Mouse (Mus musculus): Measurements from ENCODE around the gene Doc2b. TPM values are rescaled to one million over a fixed set of nuclear protein-coding genes. Genes with fewer than 3 reads are reported as not detected.
"Not testable (repeated sequence)": the region's sequence is repeated elsewhere in the genome, so short reads cannot be mapped to it uniquely, and the experiment has no call there.

Gene Doc2b
- polyA plus RNA-seq, 1 experiment from 2014 or later = 1.2 TPM

- peak overlapping the region; percentile 96; the same call in 1 of the 2 replicates for H3K9ac ChIP-seq (ENCODE audit: low read depth, low read length)
- H3K36me3 ChIP-seq (ENCODE audit: control insufficient read depth, insufficient read depth, low read length) = peaks cover 10% of the 10 kb centered on the region; the same call in 1 of the 2 replicates
- peaks cover 28% of the 10 kb centered on the region for H3K4me1 ChIP-seq (ENCODE audit: control insufficient read depth, insufficient read depth, low read length)
- H3K4me2 ChIP-seq (replicated peaks; ENCODE audit: low read depth, low read length) = peak overlapping the region; percentile 88
- H3K27me3 ChIP-seq (ENCODE audit: control insufficient read depth, insufficient read depth, low read length) = no peaks in the 10 kb centered on the region
- H3K4me3 ChIP-seq (ENCODE audit: low read length) = peak overlapping the region; percentile 90
- H3K9me3 ChIP-seq (ENCODE audit: control insufficient read depth, low read length) = no peaks in the 10 kb centered on the region
- no peak for ATAC-seq (ENCODE audit: low FRiP score, low TSS enrichment)
- WGBS = 72% methylated on average over 5 of the region's 5 CpGs
- no peak overlapping the region for H3K27ac ChIP-seq (ENCODE audit: low read depth, low read length)
These were observed 60.2 kb downstream of the Doc2b start for GRCm38 (mm10) chr11:75735462-75736252.

- under 1% methylated on average over 51 of the region's 52 CpGs for WGBS
- Histone ChIP-seq H3K27me3 (ENCODE audit: control insufficient read depth, insufficient read depth, low read length) (no peaks in the 10 kb centered on the region), H3K4me2 (replicated peaks; ENCODE audit: low read depth, low read length) (peak overlapping the region; percentile 88), H3K36me3 (ENCODE audit: control insufficient read depth, insufficient read depth, low read length) (no peaks in the 10 kb centered on the region; the same call in 1 of the 2 replicates), H3K9me3 (ENCODE audit: control insufficient read depth, low read length) (no peaks in the 10 kb centered on the region), H3K9ac (ENCODE audit: low read depth, low read length) (peak overlapping the region; percentile 96), H3K27ac (ENCODE audit: low read depth, low read length) (peak overlapping the region; percentile 90), H3K4me1 (ENCODE audit: control insufficient read depth, insufficient read depth, low read length) (peaks cover 28% of the 10 kb centered on the region), H3K4me3 (ENCODE audit: low read length) (peak overlapping the region; percentile 90)
- ATAC-seq (ENCODE audit: low FRiP score, low TSS enrichment) = peak; percentile 67
These were observed 62.5 kb downstream of the Doc2b start for GRCm38 (mm10) chr11:75733227-75733940.

GRCm38 (mm10) chr11:75732434-75733226 is 63.2 kb downstream of the Doc2b start, which contains the start of gene Ywhae:
TSS of gene Ywhae (plus strand) at chr11:75732869.
- peak; percentile 95 for ATAC-seq (ENCODE audit: low FRiP score, low TSS enrichment)
- Histone ChIP-seq H3K4me3 (ENCODE audit: low read length) (peak within 1 kb of the TSS; percentile 90), H3K27ac (ENCODE audit: low read depth, low read length) (peak within 1 kb of the TSS; percentile 90), H3K36me3 (ENCODE audit: control insufficient read depth, insufficient read depth, low read length) (no peaks in the 10 kb centered on the region; the same call in 1 of the 2 replicates), H3K9me3 (ENCODE audit: control insufficient read depth, low read length) (no peaks in the 10 kb centered on the region), H3K27me3 (ENCODE audit: control insufficient read depth, insufficient read depth, low read length) (no peaks in the 10 kb centered on the region), H3K4me1 (ENCODE audit: control insufficient read depth, insufficient read depth, low read length) (peaks cover 28% of the 10 kb centered on the region), H3K4me2 (replicated peaks; ENCODE audit: low read depth, low read length) (peak within 1 kb of the TSS; percentile 88), H3K9ac (ENCODE audit: low read depth, low read length) (peak within 1 kb of the TSS; percentile 96)
- 1% methylated on average over 72 of the region's 76 CpGs for WGBS

GRCm38 (mm10) chr11:75727659-75728058 is 68.2 kb downstream of the Doc2b start:
- H3K36me3 ChIP-seq (ENCODE audit: control insufficient read depth, insufficient read depth, low read length); H3K4me1 ChIP-seq (ENCODE audit: control insufficient read depth, insufficient read depth, low read length); H3K4me3 ChIP-seq (ENCODE audit: low read length); H3K9me3 ChIP-seq (ENCODE audit: control insufficient read depth, low read length); ATAC-seq (ENCODE audit: low FRiP score, low TSS enrichment); H3K4me2 ChIP-seq (replicated peaks; ENCODE audit: low read depth, low read length); H3K27ac ChIP-seq (ENCODE audit: low read depth, low read length); H3K27me3 ChIP-seq (ENCODE audit: control insufficient read depth, insufficient read depth, low read length); H3K9ac ChIP-seq (ENCODE audit: low read depth, low read length): not testable (repeated sequence)
- 93% methylated on average over 6 of the region's 6 CpGs for WGBS

GRCm38 (mm10) chr11:75727168-75727567 is 68.7 kb downstream of the Doc2b start:
- WGBS = 76% methylated on average over 2 of the region's 2 CpGs
- Histone ChIP-seq H3K27me3 (ENCODE audit: control insufficient read depth, insufficient read depth, low read length) (no peaks in the 10 kb centered on the region), H3K9me3 (ENCODE audit: control insufficient read depth, low read length) (no peaks in the 10 kb centered on the region), H3K4me1 (ENCODE audit: control insufficient read depth, insufficient read depth, low read length) (peaks cover 3% of the 10 kb centered on the region), H3K9ac (ENCODE audit: low read depth, low read length) (no peak overlapping the region), H3K4me3 (ENCODE audit: low read length) (no peak overlapping the region), H3K4me2 (replicated peaks; ENCODE audit: low read depth, low read length) (no peak overlapping the region), H3K36me3 (ENCODE audit: control insufficient read depth, insufficient read depth, low read length) (no peaks in the 10 kb centered on the region), H3K27ac (ENCODE audit: low read depth, low read length) (no peak overlapping the region)
- no peak for ATAC-seq (ENCODE audit: low FRiP score, low TSS enrichment)

GRCm38 (mm10) chr11:75722339-75722738 is 73.5 kb downstream of the Doc2b start:
- ATAC-seq (ENCODE audit: low FRiP score, low TSS enrichment) = no peak
- Histone ChIP-seq H3K27me3 (ENCODE audit: control insufficient read depth, insufficient read depth, low read length) (no peaks in the 10 kb centered on the region), H3K9me3 (ENCODE audit: control insufficient read depth, low read length) (no peaks in the 10 kb centered on the region), H3K27ac (ENCODE audit: low read depth, low read length) (no peak overlapping the region), H3K4me1 (ENCODE audit: control insufficient read depth, insufficient read depth, low read length) (no peaks in the 10 kb centered on the region), H3K36me3 (ENCODE audit: control insufficient read depth, insufficient read depth, low read length) (no peaks in the 10 kb centered on the region), H3K4me3 (ENCODE audit: low read length) (no peak overlapping the region), H3K9ac (ENCODE audit: low read depth, low read length) (no peak overlapping the region), H3K4me2 (replicated peaks; ENCODE audit: low read depth, low read length) (no peak overlapping the region)
- WGBS = 61% methylated on average over 4 of the region's 4 CpGs

Other genes starting within 250 kb of the Doc2b start
- 78.2 and 99.5 TPM in 2 replicates for gene Pitpna, start 208.0 kb downstream of the Doc2b start, polyA plus RNA-seq (2014; fragmentation: Nextera tagmentation; extraction: Ambion mirVana)
- 24.9 and 30.1 TPM in 2 replicates for gene Inpp5k, start 165.1 kb downstream of the Doc2b start, polyA plus RNA-seq (2014; fragmentation: Nextera tagmentation; extraction: Ambion mirVana)
- 21.5 and 32.0 TPM in 2 replicates for gene Myo1c, start 145.5 kb downstream of the Doc2b start, polyA plus RNA-seq (2014; fragmentation: Nextera tagmentation; extraction: Ambion mirVana)
- gene Crk, start 116.8 kb downstream of the Doc2b start, polyA plus RNA-seq (2014; fragmentation: Nextera tagmentation; extraction: Ambion mirVana) = 66.1 and 119 TPM in 2 replicates
- gene Ywhae, start 63.2 kb downstream of the Doc2b start, polyA plus RNA-seq (2014; fragmentation: Nextera tagmentation; extraction: Ambion mirVana) = 918 and 1,088 TPM in 2 replicates
- 8.8 and 13.1 TPM in 2 replicates for gene Rph3al, start 142.4 kb upstream of the Doc2b start, polyA plus RNA-seq (2014; fragmentation: Nextera tagmentation; extraction: Ambion mirVana)
- 0.31 and 0.50 TPM in 2 replicates for gene 1700016K19Rik, start 203.9 kb upstream of the Doc2b start, polyA plus RNA-seq (2014; fragmentation: Nextera tagmentation; extraction: Ambion mirVana)
- gene Rflnb, start 231.7 kb upstream of the Doc2b start, polyA plus RNA-seq (2014; fragmentation: Nextera tagmentation; extraction: Ambion mirVana) = 20.7 and 23.3 TPM in 2 replicates